Mouse (Mus musculus) spleen, adult 18-20 months (tissue): ENCODE measurements around the gene Tmem110.
A peak's percentile ranks its signal among the peaks of the same experiment; 100 is the strongest.

Experiments
- DNase-seq, 2 experiments: peaks; one replicate each; pipeline ENCODE4 v3.0.0; 2022; ENCODE audit warnings: mixed read lengths in 2 of 2

Gene Tmem110

GRCm38 (mm10) chr14:30825476-30826131 lies at the start of gene Tmem110:
Gene Tmem110 (plus strand): TSS chr14:30825590.
- DNase-seq, result peak; percentile 78 to 90

GRCm38 (mm10) chr14:30784614-30785013 lies 40.8 kb upstream of the Tmem110 start:
- peak in 1 of 2 experiments; percentile 6 for DNase-seq

- DNase-seq, result no peak
These were observed 35.9 kb upstream of the Tmem110 start for GRCm38 (mm10) chr14:30789471-30789870.

GRCm38 (mm10) chr14:30792871-30793270 lies 32.5 kb upstream of the Tmem110 start:
- no peak for DNase-seq

GRCm38 (mm10) chr14:30801756-30802155 lies 23.6 kb upstream of the Tmem110 start:
- DNase-seq, result no peak

GRCm38 (mm10) chr14:30821136-30821535 lies 4.3 kb upstream of the Tmem110 start:
- DNase-seq, result no peak

- no peak for DNase-seq
These were observed 864 bp upstream of the Tmem110 start for GRCm38 (mm10) chr14:30824456-30824995.

- no peak for DNase-seq
These were observed 342 bp upstream of the Tmem110 start for GRCm38 (mm10) chr14:30825021-30825475.

- DNase-seq, result no peak
These were observed 1.1 kb downstream of the Tmem110 start for GRCm38 (mm10) chr14:30826174-30827140.

GRCm38 (mm10) chr14:30827480-30827879 lies 2.1 kb downstream of the Tmem110 start:
- DNase-seq, result no peak

GRCm38 (mm10) chr14:30828077-30828476 lies 2.7 kb downstream of the Tmem110 start:
- DNase-seq, result no peak

- DNase-seq, result no peak
These were observed 3.5 kb downstream of the Tmem110 start for GRCm38 (mm10) chr14:30828635-30829460.

GRCm38 (mm10) chr14:30837416-30837996 lies 12.1 kb downstream of the Tmem110 start:
- DNase-seq, result no peak

GRCm38 (mm10) chr14:30843701-30844100 lies 18.3 kb downstream of the Tmem110 start:
- DNase-seq, result no peak

GRCm38 (mm10) chr14:30850504-30850903 lies 25.1 kb downstream of the Tmem110 start:
- DNase-seq, result no peak

- no peak for DNase-seq
These were observed 26.9 kb downstream of the Tmem110 start for GRCm38 (mm10) chr14:30852325-30852724.

GRCm38 (mm10) chr14:30855316-30855715 lies 29.9 kb downstream of the Tmem110 start:
- no peak for DNase-seq

- no peak for DNase-seq
These were observed 31.6 kb downstream of the Tmem110 start for GRCm38 (mm10) chr14:30856885-30857507.

- peak in 1 of 2 experiments; percentile 22 for DNase-seq
These were observed 32.6 kb downstream of the Tmem110 start for GRCm38 (mm10) chr14:30857990-30858389.

GRCm38 (mm10) chr14:30861421-30862125 lies 36.2 kb downstream of the Tmem110 start:
- no peak for DNase-seq

GRCm38 (mm10) chr14:30862368-30862767 lies 37.0 kb downstream of the Tmem110 start:
- no peak for DNase-seq
